Mouse (Mus musculus) cortical plate, adult 2 months (tissue): ENCODE results near the gene Clec1b. TPM values are rescaled to one million over a fixed set of nuclear protein-coding genes. Genes with fewer than 3 reads are reported as not detected.

Source experiments
- H3K27ac ChIP-seq: fragments of 200-500 bp; 2 replicates; pipeline ENCODE4 v1.5.1; 2012; ENCODE audit warnings: low read length, control low read depth, inconsistent platforms; ENCODE audit not compliant: insufficient read depth
- H3K4me1 ChIP-seq: fragments of 200-500 bp; 2 replicates; pipeline ENCODE4 v1.6.1; 2011; ENCODE audit warnings: low read length; ENCODE audit not compliant: control insufficient read depth, insufficient read depth
- H3K4me3 ChIP-seq: fragments of 200-500 bp; 2 replicates; pipeline ENCODE4 v1.5.1; 2011; ENCODE audit warnings: mild to moderate bottlenecking, low read length, control low read depth; ENCODE audit not compliant: insufficient read depth
- CTCF ChIP-seq: fragments of 200-500 bp; IDR thresholded peaks from 2 replicates; pipeline ENCODE4 v1.5.1; 2011; ENCODE audit warnings: mild to moderate bottlenecking, control low read depth, low read length; ENCODE audit not compliant: insufficient read depth; ENCODE audit errors: extremely low read depth
- POLR2A ChIP-seq: fragments of 200-500 bp; IDR thresholded peaks from 2 replicates; pipeline ENCODE4 v1.6.1; 2011; ENCODE audit warnings: mild to moderate bottlenecking, low read length, control low read depth; ENCODE audit not compliant: insufficient read depth; ENCODE audit errors: extremely low read depth
- polyA plus RNA-seq: library from polyadenylated mRNA; depleted of rRNA; stranded (reverse); fragments of >200 nt; gene quantifications from 2 replicates; pipeline ENCODE4 v1.2.3, GENCODE M21; 2012

The Clec1b gene
- polyA plus RNA-seq, 1 experiment = 0.10 TPM

DNA sequence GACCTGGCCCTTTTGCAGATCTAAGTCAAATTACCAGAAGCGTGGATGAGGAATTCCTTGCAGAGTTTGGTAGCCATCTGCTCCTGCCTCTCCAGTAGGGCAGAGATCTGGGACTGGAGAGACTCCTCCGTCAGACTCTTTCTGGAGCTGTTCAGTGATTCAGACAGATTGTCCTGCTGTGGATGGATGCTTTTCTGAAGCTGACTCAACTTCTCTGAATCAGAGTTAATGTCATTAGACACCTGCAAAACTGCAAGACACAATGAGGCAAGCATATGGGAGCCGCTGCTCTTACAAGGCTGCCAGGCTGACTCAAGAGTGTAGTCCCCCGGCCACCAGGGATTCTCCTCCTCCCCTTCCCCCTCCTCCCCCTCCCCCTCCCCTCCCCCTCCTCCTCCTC, 16.6 kb upstream of the Clec1b start:
- TF ChIP-seq CTCF (no peak), POLR2A (no peak)
- H3K4me1 ChIP-seq = no peaks in the 10 kb centered on the region
- H3K27ac ChIP-seq = no peak overlapping the region
- H3K4me3 ChIP-seq = no peak overlapping the region

DNA sequence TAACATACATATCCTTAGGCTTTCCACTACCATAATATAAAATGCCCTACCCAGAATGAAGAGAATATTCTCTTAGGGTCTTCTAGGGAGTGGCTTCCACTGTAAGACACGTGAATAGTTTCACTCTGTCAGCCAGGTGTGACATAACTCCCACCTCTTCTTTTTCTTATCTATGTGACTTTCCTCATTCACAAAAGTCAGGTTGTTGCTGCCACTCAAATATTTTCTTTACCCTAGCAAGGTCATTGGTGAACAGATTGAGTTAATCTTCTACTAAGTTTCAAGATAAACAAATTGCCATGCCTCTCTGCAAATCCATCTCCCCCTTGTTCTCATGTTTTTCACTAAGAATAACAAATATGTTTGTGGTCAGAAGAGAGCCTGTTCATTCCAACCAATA, 15.4 kb upstream of the Clec1b start:
- no peak overlapping the region for H3K27ac ChIP-seq
- no peak overlapping the region for H3K4me3 ChIP-seq
- TF ChIP-seq POLR2A (no peak), CTCF (no peak)
- no peaks in the 10 kb centered on the region for H3K4me1 ChIP-seq

DNA sequence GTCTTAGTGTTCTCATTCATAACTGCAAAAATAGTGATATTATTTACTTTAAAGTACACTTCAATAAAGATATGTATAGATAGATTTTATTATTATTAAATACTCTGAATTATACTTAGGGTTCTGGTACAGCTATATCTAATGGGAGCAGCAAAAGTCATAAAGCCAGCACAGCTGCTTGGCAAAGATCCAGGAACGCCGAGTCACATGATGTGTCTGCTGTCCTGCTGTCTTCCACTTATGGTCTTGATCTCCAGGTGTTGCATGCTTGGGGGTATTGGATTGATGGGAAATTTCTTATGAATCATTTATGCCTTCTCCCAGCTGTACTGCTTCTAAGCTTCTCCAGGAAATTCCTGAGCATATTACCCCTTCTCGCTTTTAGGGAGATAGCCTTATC, 13.6 kb upstream of the Clec1b start:
- H3K4me3 ChIP-seq = no peak overlapping the region
- TF ChIP-seq POLR2A (no peak), CTCF (no peak)
- no peak overlapping the region for H3K27ac ChIP-seq
- no peaks in the 10 kb centered on the region for H3K4me1 ChIP-seq

DNA sequence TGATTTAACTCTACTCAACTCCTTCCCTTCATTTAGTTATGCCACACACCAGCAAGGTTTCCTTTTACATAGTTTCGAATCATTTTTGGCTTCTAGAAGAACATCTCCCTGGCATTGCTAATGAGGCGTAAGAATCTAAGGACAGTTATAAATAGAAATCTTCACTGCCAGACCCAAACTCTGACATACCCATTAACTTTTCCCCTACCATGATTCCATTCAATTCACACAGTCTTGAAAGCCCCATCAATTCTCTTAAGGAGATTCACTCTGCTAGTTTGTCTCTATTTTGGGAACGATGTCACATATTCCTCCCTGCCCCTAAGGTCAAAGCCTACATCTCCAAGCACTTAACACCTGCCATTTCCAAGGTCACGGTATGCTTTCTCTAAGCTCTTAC, 12.1 kb upstream of the Clec1b start:
- Histone ChIP-seq H3K4me3 (no peak overlapping the region), H3K4me1 (no peaks in the 10 kb centered on the region), H3K27ac (no peak overlapping the region)
- TF ChIP-seq CTCF (no peak), POLR2A (no peak)

DNA sequence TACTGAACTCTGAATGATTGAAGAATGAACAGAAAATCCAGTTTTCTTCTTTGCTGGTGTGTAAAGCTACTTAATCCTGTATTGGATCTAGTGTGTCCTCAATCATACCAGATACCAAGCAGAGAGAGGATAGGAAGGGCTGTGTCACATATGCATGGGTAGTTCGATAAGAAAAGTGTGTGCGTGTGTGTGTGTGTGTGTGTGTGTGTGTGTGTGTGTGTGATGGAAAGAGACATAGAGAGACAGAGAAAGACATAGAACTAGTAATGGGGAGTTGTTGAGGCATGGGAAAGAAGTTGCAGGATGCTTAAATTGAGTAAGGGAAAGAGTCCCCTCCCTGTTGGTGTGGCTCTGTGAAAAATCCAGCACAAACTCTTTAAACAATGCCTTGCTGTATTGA, 11.3 kb upstream of the Clec1b start, which contains the start of gene Clec12b:
Gene Clec12b (minus strand): TSS at position 101 of the 400 bp plus-strand sequence.
- TF ChIP-seq CTCF (no peak), POLR2A (no peak)
- H3K4me1 ChIP-seq = no peaks in the 10 kb centered on the region
- no peak within 1 kb of the TSS for H3K4me3 ChIP-seq
- H3K27ac ChIP-seq = no peak within 1 kb of the TSS

GRCm38 (mm10) chr6:129393087-129393720, 3.9 kb upstream of the Clec1b start:
- no peak overlapping the region for H3K4me3 ChIP-seq
- no peaks in the 10 kb centered on the region for H3K4me1 ChIP-seq
- H3K27ac ChIP-seq = no peak overlapping the region
- TF ChIP-seq CTCF (no peak), POLR2A (no peak)

GRCm38 (mm10) chr6:129393732-129394131, 3.4 kb upstream of the Clec1b start:
- TF ChIP-seq CTCF (no peak), POLR2A (no peak)
- H3K4me1 ChIP-seq = no peaks in the 10 kb centered on the region
- no peak overlapping the region for H3K4me3 ChIP-seq
- no peak overlapping the region for H3K27ac ChIP-seq

DNA sequence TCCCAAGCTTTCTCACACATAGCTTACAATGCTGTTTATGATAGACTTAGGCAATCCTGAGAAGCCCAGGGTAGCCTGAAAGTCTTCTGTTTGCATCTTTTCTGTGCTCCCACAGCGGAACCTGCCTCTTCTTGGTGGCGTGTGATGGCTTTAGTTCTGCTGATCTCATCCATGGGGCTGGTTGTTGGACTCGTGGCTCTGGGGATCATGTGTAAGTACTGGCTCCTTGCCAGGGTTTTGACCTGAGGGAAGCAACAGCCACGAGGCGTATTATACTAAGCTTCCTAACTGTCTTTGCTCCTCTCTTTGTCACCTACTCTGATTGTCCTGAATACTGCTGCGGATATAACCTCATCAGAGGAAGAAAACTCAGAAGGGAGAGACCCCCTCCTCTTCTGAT, 2.8 kb downstream of the Clec1b start:
- Histone ChIP-seq H3K4me1 (no peaks in the 10 kb centered on the region), H3K27ac (no peak overlapping the region), H3K4me3 (no peak overlapping the region)
- TF ChIP-seq POLR2A (no peak), CTCF (no peak)

GRCm38 (mm10) chr6:129402404-129402803, 5.3 kb downstream of the Clec1b start:
- no peaks in the 10 kb centered on the region for H3K4me1 ChIP-seq
- H3K27ac ChIP-seq = no peak overlapping the region
- no peak for TF ChIP-seq CTCF
- no peak for TF ChIP-seq POLR2A
- H3K4me3 ChIP-seq = no peak overlapping the region

GRCm38 (mm10) chr6:129403391-129403790, 6.3 kb downstream of the Clec1b start:
- Histone ChIP-seq H3K27ac (no peak overlapping the region), H3K4me3 (no peak overlapping the region), H3K4me1 (no peaks in the 10 kb centered on the region)
- TF ChIP-seq POLR2A = no peak
- no peak for TF ChIP-seq CTCF
